Mouse (Mus musculus): ENCODE measurements around the gene Pced1b. TPM values are rescaled to one million over a fixed set of nuclear protein-coding genes. Genes with fewer than 3 reads are reported as not detected.

Pced1b gene
- polyA plus RNA-seq, 1 experiment from 2014 or later, result 2.6 TPM

DNA sequence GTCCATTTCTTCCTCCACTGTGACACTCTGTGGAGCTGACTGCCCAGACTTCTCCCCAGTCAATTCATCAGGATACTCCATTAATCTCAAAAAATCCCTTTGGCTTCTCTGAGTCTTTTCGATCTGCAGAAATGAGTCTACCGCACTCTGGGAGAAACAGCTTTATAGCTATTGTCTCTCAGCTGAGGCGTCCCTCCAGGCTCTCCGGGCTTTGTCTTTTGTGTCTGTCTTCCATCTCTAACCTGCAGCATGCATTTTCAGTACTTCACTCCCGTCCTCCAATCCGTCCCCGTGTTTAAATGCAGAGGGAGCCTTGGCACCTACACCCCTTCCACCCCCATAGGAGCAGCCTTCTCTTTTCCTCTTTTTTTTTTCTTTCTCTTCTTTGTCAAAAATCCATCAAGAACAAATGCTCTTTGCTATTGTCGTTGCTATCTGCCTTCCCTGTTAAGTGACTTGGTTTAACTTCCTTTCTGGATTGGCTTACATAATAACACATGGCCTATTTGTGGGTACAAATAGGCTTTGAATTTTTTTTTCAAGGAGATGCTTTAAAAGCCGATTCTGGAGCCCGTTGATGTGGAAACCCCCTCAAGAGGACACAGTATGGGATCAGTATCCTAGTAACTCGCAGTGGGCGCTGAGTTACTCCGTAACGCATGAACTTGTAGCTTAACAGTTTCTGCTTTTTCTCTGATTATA is 68.0 kb downstream of the Pced1b start:
- Histone ChIP-seq H3K4me2 (ENCODE audit: low read length) (no peak overlapping the region), H3K9ac (ENCODE audit: low read length) (no peak overlapping the region), H3K4me3 (ENCODE audit: control insufficient read depth in 1 of 2, insufficient read depth in 1 of 2, low read depth in 1 of 2, low read length in 2 of 2) (no peak overlapping the region), H3K27me3 (ENCODE audit: control insufficient read depth, insufficient read depth, low read length) (no peaks in the 10 kb centered on the region), H3K4me1 (ENCODE audit: control insufficient read depth in 2 of 2, insufficient read depth in 2 of 2, low read length in 2 of 2) (no peaks in the 10 kb centered on the region), H3K27ac (replicated peaks in 1 of 2; ENCODE audit: control insufficient read depth in 1 of 2, insufficient read depth in 1 of 2, low read depth in 2 of 2, low read length in 2 of 2) (no peak overlapping the region), H3K9me3 (ENCODE audit: control insufficient read depth, low read length) (peaks cover 4% of the 10 kb centered on the region; the same call in 1 of the 2 replicates), H3K36me3 (ENCODE audit: control insufficient read depth, insufficient read depth, low read length) (no peaks in the 10 kb centered on the region)
- no peak for ATAC-seq (ENCODE audit: insufficient number of reproducible peaks, insufficient read depth, low FRiP score, low read depth)
- 75% methylated on average over 14 of the region's 14 CpGs for WGBS

GRCm38 (mm10) chr15:97315422-97315757 is 68.5 kb downstream of the Pced1b start:
- no peak overlapping the region for H3K9ac ChIP-seq (ENCODE audit: low read length)
- peaks cover 4% of the 10 kb centered on the region; the same call in 1 of the 2 replicates for H3K9me3 ChIP-seq (ENCODE audit: control insufficient read depth, low read length)
- H3K36me3 ChIP-seq (ENCODE audit: control insufficient read depth, insufficient read depth, low read length), result no peaks in the 10 kb centered on the region
- H3K4me1 ChIP-seq (ENCODE audit: control insufficient read depth in 2 of 2, insufficient read depth in 2 of 2, low read length in 2 of 2), result no peaks in the 10 kb centered on the region
- no peak for ATAC-seq (ENCODE audit: insufficient number of reproducible peaks, insufficient read depth, low FRiP score, low read depth)
- H3K27ac ChIP-seq (replicated peaks in 1 of 2; ENCODE audit: control insufficient read depth in 1 of 2, insufficient read depth in 1 of 2, low read depth in 2 of 2, low read length in 2 of 2), result no peak overlapping the region
- H3K4me3 ChIP-seq (ENCODE audit: control insufficient read depth in 1 of 2, insufficient read depth in 1 of 2, low read depth in 1 of 2, low read length in 2 of 2), result no peak overlapping the region
- H3K27me3 ChIP-seq (ENCODE audit: control insufficient read depth, insufficient read depth, low read length), result no peaks in the 10 kb centered on the region
- 48% methylated on average over 9 of the region's 9 CpGs for WGBS
- no peak overlapping the region for H3K4me2 ChIP-seq (ENCODE audit: low read length)

DNA sequence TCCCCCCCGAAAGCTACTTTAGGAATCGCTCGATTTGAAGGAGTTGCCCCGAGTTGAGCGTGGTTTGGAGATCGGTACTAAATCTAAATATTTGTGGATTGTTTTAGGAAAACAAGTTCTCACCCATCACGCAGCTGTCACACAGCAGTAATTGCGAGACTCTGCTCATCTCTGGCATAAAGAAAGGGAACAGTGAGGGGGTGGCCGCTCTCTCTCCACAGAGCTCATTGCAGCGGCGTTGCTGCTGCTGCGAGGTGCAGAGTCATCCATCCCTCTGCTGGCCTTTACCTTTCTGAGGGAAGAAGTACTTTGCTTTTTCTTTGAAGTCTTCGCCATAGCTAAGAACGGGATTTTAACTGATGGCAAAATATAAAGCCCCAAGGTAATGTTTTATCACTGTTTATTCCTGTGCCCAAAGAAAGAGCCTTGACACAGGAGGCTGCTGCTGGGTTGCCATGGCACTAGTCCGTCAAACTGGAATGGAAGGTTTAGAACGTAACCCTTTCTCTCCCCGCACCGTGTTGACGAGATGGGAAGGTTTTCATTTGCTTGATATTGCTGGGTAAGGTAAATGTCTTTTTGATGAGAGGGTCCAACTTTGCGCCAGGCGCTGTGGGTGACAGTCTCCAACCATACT is 71.6 kb downstream of the Pced1b start:
- Histone ChIP-seq H3K4me3 (ENCODE audit: control insufficient read depth in 1 of 2, insufficient read depth in 1 of 2, low read depth in 1 of 2, low read length in 2 of 2) (no peak overlapping the region), H3K9ac (ENCODE audit: low read length) (no peak overlapping the region), H3K4me2 (ENCODE audit: low read length) (no peak overlapping the region), H3K4me1 (ENCODE audit: control insufficient read depth in 2 of 2, insufficient read depth in 2 of 2, low read length in 2 of 2) (no peaks in the 10 kb centered on the region), H3K27ac (replicated peaks in 1 of 2; ENCODE audit: control insufficient read depth in 1 of 2, insufficient read depth in 1 of 2, low read depth in 2 of 2, low read length in 2 of 2) (no peak overlapping the region), H3K27me3 (ENCODE audit: control insufficient read depth, insufficient read depth, low read length) (no peaks in the 10 kb centered on the region), H3K9me3 (ENCODE audit: control insufficient read depth, low read length) (peaks cover 4% of the 10 kb centered on the region; the same call in 1 of the 2 replicates), H3K36me3 (ENCODE audit: control insufficient read depth, insufficient read depth, low read length) (no peaks in the 10 kb centered on the region)
- 88% methylated on average over 21 of the region's 21 CpGs for WGBS
- ATAC-seq (ENCODE audit: insufficient number of reproducible peaks, insufficient read depth, low FRiP score, low read depth), result no peak

GRCm38 (mm10) chr15:97322821-97323220 is 75.9 kb downstream of the Pced1b start:
- H3K4me3 ChIP-seq (ENCODE audit: control insufficient read depth in 1 of 2, insufficient read depth in 1 of 2, low read depth in 1 of 2, low read length in 2 of 2), result no peak overlapping the region
- H3K27me3 ChIP-seq (ENCODE audit: control insufficient read depth, insufficient read depth, low read length), result no peaks in the 10 kb centered on the region
- H3K27ac ChIP-seq (replicated peaks in 1 of 2; ENCODE audit: control insufficient read depth in 1 of 2, insufficient read depth in 1 of 2, low read depth in 2 of 2, low read length in 2 of 2), result no peak overlapping the region
- no peak overlapping the region for H3K4me2 ChIP-seq (ENCODE audit: low read length)
- H3K4me1 ChIP-seq (ENCODE audit: control insufficient read depth in 2 of 2, insufficient read depth in 2 of 2, low read length in 2 of 2), result no peaks in the 10 kb centered on the region
- peaks cover 3% of the 10 kb centered on the region; the same call in 1 of the 2 replicates for H3K9me3 ChIP-seq (ENCODE audit: control insufficient read depth, low read length)
- no peak for ATAC-seq (ENCODE audit: insufficient number of reproducible peaks, insufficient read depth, low FRiP score, low read depth)
- no peak overlapping the region for H3K9ac ChIP-seq (ENCODE audit: low read length)
- 66% methylated on average over 5 of the region's 5 CpGs for WGBS
- no peaks in the 10 kb centered on the region for H3K36me3 ChIP-seq (ENCODE audit: control insufficient read depth, insufficient read depth, low read length)

- 63% methylated on average over 24 of the region's 24 CpGs for whole genome bisulfite sequencing
- Histone ChIP-seq H3K9me3 (ENCODE audit: control insufficient read depth, low read length) (peaks cover 3% of the 10 kb centered on the region; the same call in 1 of the 2 replicates), H3K4me2 (ENCODE audit: low read length) (peak overlapping the region; percentile 35), H3K36me3 (ENCODE audit: control insufficient read depth, insufficient read depth, low read length) (no peaks in the 10 kb centered on the region), H3K4me1 (ENCODE audit: control insufficient read depth in 2 of 2, insufficient read depth in 2 of 2, low read length in 2 of 2) (no peaks in the 10 kb centered on the region), H3K27ac (replicated peaks in 1 of 2; ENCODE audit: control insufficient read depth in 1 of 2, insufficient read depth in 1 of 2, low read depth in 2 of 2, low read length in 2 of 2) (no peak overlapping the region), H3K9ac (ENCODE audit: low read length) (no peak overlapping the region), H3K4me3 (ENCODE audit: control insufficient read depth in 1 of 2, insufficient read depth in 1 of 2, low read depth in 1 of 2, low read length in 2 of 2) (no peak overlapping the region), H3K27me3 (ENCODE audit: control insufficient read depth, insufficient read depth, low read length) (no peaks in the 10 kb centered on the region)
- no peak for ATAC-seq (ENCODE audit: insufficient number of reproducible peaks, insufficient read depth, low FRiP score, low read depth)
Observed at GRCm38 (mm10) chr15:97323466-97323865, 76.6 kb downstream of the Pced1b start.

GRCm38 (mm10) chr15:97324311-97324710 is 77.4 kb downstream of the Pced1b start:
- Histone ChIP-seq H3K4me2 (ENCODE audit: low read length) (no peak overlapping the region), H3K4me1 (ENCODE audit: control insufficient read depth in 2 of 2, insufficient read depth in 2 of 2, low read length in 2 of 2) (no peaks in the 10 kb centered on the region), H3K9ac (ENCODE audit: low read length) (no peak overlapping the region), H3K27ac (replicated peaks in 1 of 2; ENCODE audit: control insufficient read depth in 1 of 2, insufficient read depth in 1 of 2, low read depth in 2 of 2, low read length in 2 of 2) (no peak overlapping the region), H3K27me3 (ENCODE audit: control insufficient read depth, insufficient read depth, low read length) (no peaks in the 10 kb centered on the region), H3K4me3 (ENCODE audit: control insufficient read depth in 1 of 2, insufficient read depth in 1 of 2, low read depth in 1 of 2, low read length in 2 of 2) (no peak overlapping the region), H3K36me3 (ENCODE audit: control insufficient read depth, insufficient read depth, low read length) (no peaks in the 10 kb centered on the region), H3K9me3 (ENCODE audit: control insufficient read depth, low read length) (peaks cover 3% of the 10 kb centered on the region; the same call in 1 of the 2 replicates)
- ATAC-seq (ENCODE audit: insufficient number of reproducible peaks, insufficient read depth, low FRiP score, low read depth), result no peak
- WGBS, result 77% methylated on average over 9 of the region's 9 CpGs

DNA sequence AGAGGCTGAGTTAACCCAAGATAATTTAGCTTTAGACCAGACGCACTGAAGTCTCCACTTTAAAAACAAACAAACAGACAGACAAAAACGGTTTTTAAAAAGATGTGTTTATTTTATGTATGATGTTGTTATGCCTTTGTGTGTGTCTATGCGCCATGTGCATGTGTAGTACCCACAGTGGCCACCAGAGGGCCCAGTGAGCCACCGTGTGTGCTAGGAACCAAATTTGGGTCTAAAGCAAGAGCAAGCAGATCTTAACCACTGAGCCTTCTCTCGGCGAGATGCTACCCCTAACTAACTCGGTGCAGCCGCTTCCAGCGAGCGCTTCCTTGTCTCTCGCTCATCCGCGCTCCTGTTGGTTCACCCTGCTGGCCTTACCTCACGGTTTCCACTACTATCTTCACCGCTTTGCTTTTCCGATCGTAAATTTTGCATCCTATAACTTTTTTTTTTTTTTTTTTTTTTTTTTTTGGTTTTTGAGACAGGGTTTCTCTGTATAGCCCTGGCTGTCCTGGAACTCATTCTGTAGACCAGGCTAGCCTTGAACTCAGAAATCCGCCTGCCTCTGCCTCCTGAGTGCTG is 80.7 kb downstream of the Pced1b start:
- Histone ChIP-seq H3K4me2 (ENCODE audit: low read length) (no peak overlapping the region), H3K4me1 (ENCODE audit: control insufficient read depth in 2 of 2, insufficient read depth in 2 of 2, low read length in 2 of 2) (no peaks in the 10 kb centered on the region), H3K9me3 (ENCODE audit: control insufficient read depth, low read length) (peaks cover 3% of the 10 kb centered on the region; the same call in 1 of the 2 replicates), H3K27me3 (ENCODE audit: control insufficient read depth, insufficient read depth, low read length) (no peaks in the 10 kb centered on the region), H3K27ac (replicated peaks in 1 of 2; ENCODE audit: control insufficient read depth in 1 of 2, insufficient read depth in 1 of 2, low read depth in 2 of 2, low read length in 2 of 2) (no peak overlapping the region), H3K4me3 (ENCODE audit: control insufficient read depth in 1 of 2, insufficient read depth in 1 of 2, low read depth in 1 of 2, low read length in 2 of 2) (no peak overlapping the region), H3K36me3 (ENCODE audit: control insufficient read depth, insufficient read depth, low read length) (no peaks in the 10 kb centered on the region), H3K9ac (ENCODE audit: low read length) (no peak overlapping the region)
- 64% methylated on average over 18 of the region's 18 CpGs for WGBS
- ATAC-seq (ENCODE audit: insufficient number of reproducible peaks, insufficient read depth, low FRiP score, low read depth), result no peak

Measured in heart, embryonic 14.5 days (tissue).